ENCODE assay signal across 10 mouse cellular contexts in genomic region chr8:13455295-13455694, GRCm38 (mm10). TPM values are rescaled to one million over a fixed set of nuclear protein-coding genes. Genes with fewer than 3 reads are reported as not detected.
A peak's percentile ranks its signal among the peaks of the same experiment; 100 is the strongest.
DNase-seq lines count a peak whose midpoint lies in the region; ATAC-seq and TF ChIP-seq lines count a peak whose summit lies in the region.
"Had no signal": no experiment of that assay in that cellular context is flagged by ENCODE, and none has a peak within 500 bp of the region (broad histone marks: within the 10 kb centered on the region; RNA-seq: fewer than 3 reads in every experiment).

No protein-coding gene starts in this region.

- no peak overlapping the region for H3K4me3 ChIP-seq in spleen, adult 2 months (ENCODE audit: extremely low read depth, insufficient read depth, insufficient read length)
- H3K4me3 ChIP-seq in forebrain, embryonic 14.5 days (ENCODE audit: low read depth, low read length), result no peak overlapping the region
- H3K4me3 ChIP-seq in intestine, postnatal 0 days (ENCODE audit: low read depth, low read length), result no peak overlapping the region
- H3K4me3 ChIP-seq: neural tube, embryonic 12.5 days had no signal

- DNase-seq in spleen, adult 2 months (ENCODE audit: low read depth in 1 of 2, low spot score in 2 of 2), result peak in 1 of 2 experiments; percentile 24
- no peak for DNase-seq in spleen, postnatal 14 days (ENCODE audit: low spot score in 2 of 2)
- DNase-seq in adrenal gland, adult 18-20 months (ENCODE audit: low spot score in 2 of 2), result peak; percentile 67 to 75
- peak; percentile 44 for DNase-seq in forebrain, embryonic 14.5 days (ENCODE audit: low spot score)
- peak; percentile 66 to 74 for DNase-seq in lung, adult 18-20 months
- DNase-seq in retina, adult 2 months (ENCODE audit: low read depth, low spot score), result peak; percentile 26
- DNase-seq in spleen, postnatal 4 days (ENCODE audit: low spot score in 2 of 2), result no peak

- H3K27me3 ChIP-seq in spleen, adult 2 months (ENCODE audit: control insufficient read depth, insufficient read depth, low read length), result no peaks in the 10 kb centered on the region
- H3K27me3 ChIP-seq in forebrain, embryonic 14.5 days (replicated peaks; ENCODE audit: control insufficient read depth, insufficient read depth, low read length), result no peaks in the 10 kb centered on the region
- no peaks in the 10 kb centered on the region for H3K27me3 ChIP-seq in intestine, postnatal 0 days (replicated peaks; ENCODE audit: control insufficient read depth, insufficient read depth, low read length)
- H3K27me3 ChIP-seq: neural tube, embryonic 12.5 days had no signal

- no peak for TF ChIP-seq POLR2A in spleen, adult 2 months (IDR thresholded peaks at IDR 0.05; ENCODE audit: low read depth, low read length)

- WGBS in spleen, adult 2 months, result 16% methylated on average over 2 of the region's 2 CpGs
- 43% methylated on average over 2 of the region's 2 CpGs for WGBS in forebrain, embryonic 14.5 days
- WGBS in intestine, postnatal 0 days, result 24% methylated on average over 2 of the region's 2 CpGs

- H3K27ac ChIP-seq in spleen, adult 2 months (ENCODE audit: insufficient read depth, low read length), result no peak overlapping the region
- no peak overlapping the region for H3K27ac ChIP-seq in forebrain, embryonic 14.5 days (ENCODE audit: low read depth, low read length)
- H3K27ac ChIP-seq in intestine, postnatal 0 days (ENCODE audit: low read depth, low read length), result no peak overlapping the region
- H3K27ac ChIP-seq: neural tube, embryonic 12.5 days had no signal

- H3K4me1 ChIP-seq in spleen, adult 2 months (ENCODE audit: control insufficient read depth, insufficient read depth, insufficient read length), result no peaks in the 10 kb centered on the region
- H3K4me1 ChIP-seq in forebrain, embryonic 14.5 days (ENCODE audit: control insufficient read depth, insufficient read depth, low read length), result no peaks in the 10 kb centered on the region
- no peaks in the 10 kb centered on the region for H3K4me1 ChIP-seq in intestine, postnatal 0 days (replicated peaks; ENCODE audit: control insufficient read depth, insufficient read depth, low read length)

- no peak overlapping the region for H3K9ac ChIP-seq in forebrain, embryonic 14.5 days (ENCODE audit: low read length)
- H3K9ac ChIP-seq in intestine, postnatal 0 days (ENCODE audit: low read depth, low read length), result no peak overlapping the region
- H3K9ac ChIP-seq: neural tube, embryonic 12.5 days had no signal

- H3K4me2 ChIP-seq in forebrain, embryonic 14.5 days (ENCODE audit: low read length), result no peak overlapping the region
- H3K4me2 ChIP-seq in intestine, postnatal 0 days (replicated peaks; ENCODE audit: low read depth), result no peak overlapping the region
- H3K4me2 ChIP-seq: neural tube, embryonic 12.5 days had no signal

- H3K36me3 ChIP-seq in spleen, adult 2 months (ENCODE audit: control insufficient read depth, insufficient read depth, low read length), result no peaks in the 10 kb centered on the region
- H3K36me3 ChIP-seq in forebrain, embryonic 14.5 days (ENCODE audit: control insufficient read depth, insufficient read depth, low read length), result no peaks in the 10 kb centered on the region
- no peaks in the 10 kb centered on the region for H3K36me3 ChIP-seq in intestine, postnatal 0 days (ENCODE audit: control insufficient read depth, insufficient read depth)
- H3K36me3 ChIP-seq: neural tube, embryonic 12.5 days had no signal

- TF ChIP-seq CTCF in spleen, adult 2 months (IDR thresholded peaks at IDR 0.05; ENCODE audit: extremely low read depth, insufficient read depth, insufficient read length, insufficient replicate concordance), result peak; percentile 55; the same call in 1 of the 2 replicates
- TF ChIP-seq CTCF in intestine, postnatal 0 days (IDR thresholded peaks at IDR 0.05; ENCODE audit: low read depth), result peak; percentile 91

- peak; percentile 49; the same call in 1 of the 2 replicates for ATAC-seq in forebrain, embryonic 14.5 days
- no peak for ATAC-seq in intestine, postnatal 0 days

- H3K9me3 ChIP-seq in forebrain, embryonic 14.5 days (replicated peaks; ENCODE audit: control insufficient read depth, low read length), result no peaks in the 10 kb centered on the region
- no peaks in the 10 kb centered on the region for H3K9me3 ChIP-seq in intestine, postnatal 0 days (ENCODE audit: control insufficient read depth)
- H3K9me3 ChIP-seq: neural tube, embryonic 12.5 days had no signal

RNA-seq across cellular contexts. Expression of gene Tmem255b, which starts 20.3 kb away (rescaled TPM):
- 1.1 and 1.3 TPM in 2 replicates for polyA plus RNA-seq in spleen, adult 2 months (2012; rRNA removed)
- total RNA-seq in adrenal gland, adult 18-20 months (2021), result 1 to 10 TPM; 1.3 to 1.7 TPM
- not detected in 2 replicates for polyA plus RNA-seq in forebrain, embryonic 14.5 days (2014; fragmentation: Nextera tagmentation; extraction: Ambion mirVana)
- 5.8 and 6.1 TPM in 2 replicates for polyA plus RNA-seq in intestine, postnatal 0 days (2015; fragmentation: Nextera tagmentation; extraction: Ambion mirVana)

RNA-seq across cellular contexts. Expression of gene Gas6, which starts 39.0 kb away (rescaled TPM):
- polyA plus RNA-seq in spleen, adult 2 months (2012; rRNA removed), result 54.0 and 68.1 TPM in 2 replicates
- total RNA-seq in adrenal gland, adult 18-20 months (2021), result 100 to 1,000 TPM; 100 to 394 TPM
- 9.7 and 12.5 TPM in 2 replicates for polyA plus RNA-seq in forebrain, embryonic 14.5 days (2014; fragmentation: Nextera tagmentation; extraction: Ambion mirVana)
- 75.6 and 77.3 TPM in 2 replicates for polyA plus RNA-seq in intestine, postnatal 0 days (2015; fragmentation: Nextera tagmentation; extraction: Ambion mirVana)

RNA-seq across cellular contexts. Expression of gene Grk1, which starts 50.4 kb away (rescaled TPM):
- polyA plus RNA-seq in spleen, adult 2 months (2012; rRNA removed), result not detected in 2 replicates
- total RNA-seq in adrenal gland, adult 18-20 months (2021), result not detected
- polyA plus RNA-seq in forebrain, embryonic 14.5 days (2014; fragmentation: Nextera tagmentation; extraction: Ambion mirVana), result 0.04 TPM in 1 of 2 replicates, not detected in the other
- not detected in 2 replicates for polyA plus RNA-seq in intestine, postnatal 0 days (2015; fragmentation: Nextera tagmentation; extraction: Ambion mirVana)

RNA-seq across cellular contexts. Expression of gene Atp4b, which starts 58.7 kb away (rescaled TPM):
- 0.06 and 0.08 TPM in 2 replicates for polyA plus RNA-seq in spleen, adult 2 months (2012; rRNA removed)
- total RNA-seq in adrenal gland, adult 18-20 months (2021), result 1 to 10 TPM in 1 of 2 experiments, under 1 TPM in 1; 0.60 to 5.0 TPM
- not detected in 2 replicates for polyA plus RNA-seq in forebrain, embryonic 14.5 days (2014; fragmentation: Nextera tagmentation; extraction: Ambion mirVana)
- polyA plus RNA-seq in intestine, postnatal 0 days (2015; fragmentation: Nextera tagmentation; extraction: Ambion mirVana), result not detected in 2 replicates
- polyA plus RNA-seq: frontal cortex, adult 2 months; neural tube, embryonic 12.5 days had no signal

Comparison
In these comparisons a context has a peak if more than half of its experiments do, and no peak if none do; other contexts are left out.
1. DNase-seq: peak in adrenal gland, adult 18-20 months (2 of 2), forebrain, embryonic 14.5 days (single experiment), lung, adult 18-20 months (2 of 2) and retina, adult 2 months (single experiment); none in spleen, postnatal 14 days (0 of 2) and spleen, postnatal 4 days (0 of 2).